Mouse (Mus musculus): ENCODE measurements around the gene Sh3kbp1. TPM values are rescaled to one million over a fixed set of nuclear protein-coding genes. Genes with fewer than 3 reads are reported as not detected.

Gene Sh3kbp1
- polyA plus RNA-seq, 2 experiments, result 26.7 to 49.8 TPM

DNA sequence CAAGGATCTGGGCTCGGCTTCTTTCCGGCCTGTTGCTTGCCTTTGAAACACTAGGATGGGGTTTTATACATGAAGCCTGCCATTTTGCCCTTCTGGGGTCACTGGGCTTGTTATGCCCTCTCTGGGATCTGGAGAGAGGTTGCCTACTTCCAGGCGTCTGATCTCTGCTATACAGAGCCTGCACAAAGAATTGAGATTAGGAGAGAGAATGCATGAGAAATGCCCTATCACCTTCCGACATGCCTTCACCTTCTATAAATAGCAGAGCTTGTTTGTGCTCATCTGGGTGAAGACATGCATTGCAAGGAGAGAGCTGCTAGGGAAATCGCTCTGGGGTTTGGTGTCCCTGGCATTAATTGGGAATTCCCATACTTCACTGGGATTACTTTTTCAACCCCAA is 301.1 kb downstream of the Sh3kbp1 start:
- Histone ChIP-seq H3K9ac (ENCODE audit: low read depth, low read length, severe bottlenecking) (no peak overlapping the region), H3K9me3 (ENCODE audit: control insufficient read depth, low read length) (no peaks in the 10 kb centered on the region), H3K27me3 (ENCODE audit: control insufficient read depth, insufficient read depth, low read length) (peaks cover 3% of the 10 kb centered on the region; the same call in 1 of the 2 replicates), H3K4me1 (ENCODE audit: control insufficient read depth, insufficient read depth, low read length) (no peaks in the 10 kb centered on the region), H3K4me3 (replicated peaks; ENCODE audit: low read length) (no peak overlapping the region), H3K27ac (replicated peaks; ENCODE audit: low read depth, low read length) (no peak overlapping the region), H3K4me2 (replicated peaks; ENCODE audit: low read depth, low read length, severe bottlenecking) (no peak overlapping the region), H3K36me3 (ENCODE audit: control insufficient read depth, insufficient read depth, low read length) (no peaks in the 10 kb centered on the region)
- ATAC-seq (ENCODE audit: low FRiP score, low read depth) (no peak), DNase-seq (ENCODE audit: low spot score) (no peak)
- WGBS, result 85% methylated on average over 5 of the region's 5 CpGs
- TF ChIP-seq POLR2A (IDR thresholded peaks at IDR 0.05; ENCODE audit: borderline replicate concordance, extremely low read depth, insufficient read depth, insufficient read length), result no peak

DNA sequence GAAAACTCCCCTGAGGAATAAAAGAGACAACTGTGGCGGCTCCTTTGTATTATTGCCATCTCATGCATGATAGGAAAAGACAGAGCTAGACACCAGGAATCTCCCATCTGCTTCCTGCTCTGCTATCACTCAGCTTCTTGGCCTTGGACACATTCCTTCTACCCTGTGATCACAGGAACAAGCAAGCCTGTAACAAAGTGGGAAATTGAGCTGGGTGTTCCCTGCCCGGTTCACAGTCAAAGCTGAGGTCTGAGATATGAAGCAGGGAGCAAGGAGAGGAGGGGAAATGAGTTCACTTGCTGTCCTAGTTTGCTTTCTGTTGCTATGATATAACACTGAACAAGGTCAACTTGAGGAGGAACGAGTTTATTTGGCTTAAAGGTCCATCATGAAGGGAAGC is 301.8 kb downstream of the Sh3kbp1 start:
- TF ChIP-seq POLR2A (IDR thresholded peaks at IDR 0.05; ENCODE audit: borderline replicate concordance, extremely low read depth, insufficient read depth, insufficient read length), result no peak
- Histone ChIP-seq H3K4me1 (ENCODE audit: control insufficient read depth, insufficient read depth, low read length) (no peaks in the 10 kb centered on the region), H3K27me3 (ENCODE audit: control insufficient read depth, insufficient read depth, low read length) (peaks cover 3% of the 10 kb centered on the region; the same call in 1 of the 2 replicates), H3K4me2 (replicated peaks; ENCODE audit: low read depth, low read length, severe bottlenecking) (no peak overlapping the region), H3K9me3 (ENCODE audit: control insufficient read depth, low read length) (no peaks in the 10 kb centered on the region), H3K27ac (replicated peaks; ENCODE audit: low read depth, low read length) (no peak overlapping the region), H3K36me3 (ENCODE audit: control insufficient read depth, insufficient read depth, low read length) (no peaks in the 10 kb centered on the region), H3K9ac (ENCODE audit: low read depth, low read length, severe bottlenecking) (no peak overlapping the region), H3K4me3 (replicated peaks; ENCODE audit: low read length) (no peak overlapping the region)
- ATAC-seq (ENCODE audit: low FRiP score, low read depth), result no peak
- DNase-seq (ENCODE audit: low spot score), result no peak
- WGBS, result 85% methylated on average over 3 of the region's 3 CpGs

DNA sequence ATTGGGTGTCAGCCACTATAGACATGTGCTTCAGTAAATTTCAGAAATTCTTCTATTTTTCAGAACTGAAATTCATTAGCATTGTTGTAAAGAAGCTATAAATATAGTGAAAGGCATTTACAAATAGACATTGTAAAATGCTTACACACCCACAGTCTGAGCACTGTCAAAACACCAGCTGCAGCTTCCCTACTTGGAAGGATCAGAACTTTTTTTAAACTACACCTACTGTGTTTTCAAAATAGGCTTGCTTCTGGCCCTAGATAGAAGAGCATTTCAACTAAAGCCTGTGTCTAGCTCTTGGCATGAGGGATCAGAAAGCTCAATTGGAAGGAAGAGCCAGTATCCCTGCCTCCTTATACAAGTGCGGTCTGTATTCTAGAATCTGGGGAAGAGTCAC is 305.0 kb downstream of the Sh3kbp1 start:
- TF ChIP-seq POLR2A (IDR thresholded peaks at IDR 0.05; ENCODE audit: borderline replicate concordance, extremely low read depth, insufficient read depth, insufficient read length), result no peak
- Histone ChIP-seq H3K36me3 (ENCODE audit: control insufficient read depth, insufficient read depth, low read length) (no peaks in the 10 kb centered on the region), H3K4me1 (ENCODE audit: control insufficient read depth, insufficient read depth, low read length) (no peaks in the 10 kb centered on the region), H3K27me3 (ENCODE audit: control insufficient read depth, insufficient read depth, low read length) (peaks cover 3% of the 10 kb centered on the region; the same call in 1 of the 2 replicates), H3K9me3 (ENCODE audit: control insufficient read depth, low read length) (no peaks in the 10 kb centered on the region), H3K4me2 (replicated peaks; ENCODE audit: low read depth, low read length, severe bottlenecking) (no peak overlapping the region), H3K4me3 (replicated peaks; ENCODE audit: low read length) (no peak overlapping the region), H3K9ac (ENCODE audit: low read depth, low read length, severe bottlenecking) (no peak overlapping the region), H3K27ac (replicated peaks; ENCODE audit: low read depth, low read length) (no peak overlapping the region)
- DNase-seq (ENCODE audit: low spot score), result no peak
- ATAC-seq (ENCODE audit: low FRiP score, low read depth), result no peak
- WGBS, result 86% methylated on average over 1 of the region's 1 CpGs

DNA sequence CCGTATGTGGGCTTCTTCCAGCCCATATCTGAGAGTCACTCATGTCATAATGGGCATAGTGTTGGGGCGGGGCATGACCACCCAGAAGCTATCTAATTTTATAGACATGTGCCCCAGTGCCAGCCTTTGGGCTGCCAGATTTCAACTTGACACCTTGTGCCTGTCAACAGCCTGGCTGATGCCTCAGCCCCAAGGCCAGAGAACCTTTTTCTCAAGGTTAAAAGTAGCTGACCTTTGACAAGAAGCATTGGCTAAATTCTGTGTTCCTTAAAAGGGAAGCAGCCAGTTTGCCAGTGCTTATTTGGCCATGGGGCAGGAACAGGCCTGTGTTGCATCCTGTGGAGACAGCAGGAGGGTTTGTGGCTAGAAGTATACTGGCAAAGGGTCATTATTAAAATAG is 315.5 kb downstream of the Sh3kbp1 start:
- no peaks in the 10 kb centered on the region for H3K4me1 ChIP-seq (ENCODE audit: control insufficient read depth, insufficient read depth, low read length)
- TF ChIP-seq POLR2A (IDR thresholded peaks at IDR 0.05; ENCODE audit: borderline replicate concordance, extremely low read depth, insufficient read depth, insufficient read length), result no peak
- H3K4me2 ChIP-seq (replicated peaks; ENCODE audit: low read depth, low read length, severe bottlenecking), result no peak overlapping the region
- no peak for DNase-seq (ENCODE audit: low spot score)
- no peaks in the 10 kb centered on the region for H3K9me3 ChIP-seq (ENCODE audit: control insufficient read depth, low read length)
- no peak overlapping the region for H3K9ac ChIP-seq (ENCODE audit: low read depth, low read length, severe bottlenecking)
- H3K4me3 ChIP-seq (replicated peaks; ENCODE audit: low read length), result no peak overlapping the region
- H3K27ac ChIP-seq (replicated peaks; ENCODE audit: low read depth, low read length), result no peak overlapping the region
- no peaks in the 10 kb centered on the region for H3K36me3 ChIP-seq (ENCODE audit: control insufficient read depth, insufficient read depth, low read length)
- ATAC-seq (ENCODE audit: low FRiP score, low read depth), result no peak
- WGBS, result 75% methylated on average over 2 of the region's 2 CpGs
- no peaks in the 10 kb centered on the region for H3K27me3 ChIP-seq (ENCODE audit: control insufficient read depth, insufficient read depth, low read length)

DNA sequence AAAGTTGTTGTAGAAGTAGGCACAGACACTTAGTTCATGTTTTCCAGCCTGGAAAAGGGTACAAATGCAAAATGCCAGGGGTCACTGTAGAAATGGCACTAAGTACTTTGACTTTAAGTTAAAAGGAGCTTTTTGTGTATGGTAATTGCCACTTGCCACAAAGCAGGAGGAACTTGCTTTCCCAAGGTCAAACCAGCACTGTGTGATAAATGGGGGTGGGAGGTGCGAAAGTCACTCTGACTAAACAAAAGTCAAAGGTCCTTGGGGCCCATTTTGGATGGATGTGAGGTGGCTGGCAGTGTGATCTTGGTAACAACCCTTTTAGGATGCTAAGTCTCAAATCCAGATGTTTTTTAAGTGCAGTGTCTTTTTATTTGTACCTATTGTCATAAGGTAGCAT is 316.5 kb downstream of the Sh3kbp1 start:
- 81% methylated on average over 1 of the region's 1 CpGs for WGBS
- no peaks in the 10 kb centered on the region for H3K9me3 ChIP-seq (ENCODE audit: control insufficient read depth, low read length)

More for the DNA sequence above, 316.5 kb downstream of the Sh3kbp1 start:
- H3K27ac ChIP-seq (replicated peaks; ENCODE audit: low read depth, low read length), result no peak overlapping the region
- no peak overlapping the region for H3K9ac ChIP-seq (ENCODE audit: low read depth, low read length, severe bottlenecking)
- H3K4me3 ChIP-seq (replicated peaks; ENCODE audit: low read length), result no peak overlapping the region
- no peaks in the 10 kb centered on the region for H3K27me3 ChIP-seq (ENCODE audit: control insufficient read depth, insufficient read depth, low read length)
- no peaks in the 10 kb centered on the region for H3K4me1 ChIP-seq (ENCODE audit: control insufficient read depth, insufficient read depth, low read length)
- H3K36me3 ChIP-seq (ENCODE audit: control insufficient read depth, insufficient read depth, low read length), result no peaks in the 10 kb centered on the region
- DNase-seq (ENCODE audit: low spot score) (no peak), ATAC-seq (ENCODE audit: low FRiP score, low read depth) (no peak)
- H3K4me2 ChIP-seq (replicated peaks; ENCODE audit: low read depth, low read length, severe bottlenecking), result no peak overlapping the region
- TF ChIP-seq POLR2A (IDR thresholded peaks at IDR 0.05; ENCODE audit: borderline replicate concordance, extremely low read depth, insufficient read depth, insufficient read length), result no peak
